In the genomic region with DNA sequence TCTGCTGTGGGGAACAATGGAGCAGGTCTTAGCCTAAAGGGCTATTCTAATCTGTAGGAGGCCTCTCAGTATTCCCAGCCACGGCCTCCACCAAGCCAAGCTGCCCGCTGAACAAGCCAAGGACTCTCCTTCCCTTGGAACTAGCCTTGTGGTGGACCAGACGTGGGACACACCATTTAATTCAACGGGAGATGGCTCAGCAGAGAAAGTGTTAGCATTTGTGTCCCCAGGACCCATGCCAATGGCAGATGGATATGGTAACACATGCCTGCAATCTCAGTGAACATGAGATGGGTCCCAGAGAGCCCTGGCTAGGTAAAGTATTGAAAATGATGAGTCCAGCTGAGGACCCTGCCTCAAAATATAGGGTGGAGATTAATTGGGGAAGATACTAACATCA, we compare ENCODE assay signal across 10 mouse cellular contexts.
"Had no signal": no experiment of that assay in that cellular context is flagged by ENCODE, and none has a peak within 500 bp of the region (broad histone marks: within the 10 kb centered on the region; RNA-seq: fewer than 3 reads in every experiment).

No protein-coding gene starts in this region.

- H3K4me3 ChIP-seq: limb, embryonic 10.5 days; liver, embryonic 15.5 days; midbrain, embryonic 10.5 days; neural tube, embryonic 13.5 days had no signal

- DNase-seq: kidney, adult 9 months; kidney, postnatal 36 days; lung, adult 2 months; lung, postnatal 4 days had no signal

- H3K27me3 ChIP-seq: liver, embryonic 15.5 days; neural tube, embryonic 13.5 days had no signal

- H3K36me3 ChIP-seq: limb, embryonic 10.5 days; liver, embryonic 15.5 days; midbrain, embryonic 10.5 days; neural tube, embryonic 13.5 days had no signal

- H3K9me3 ChIP-seq: limb, embryonic 10.5 days; liver, embryonic 15.5 days; midbrain, embryonic 10.5 days; neural tube, embryonic 13.5 days had no signal

- H3K4me1 ChIP-seq: liver, embryonic 15.5 days; midbrain, embryonic 10.5 days had no signal

- H3K9ac ChIP-seq: liver, embryonic 15.5 days; neural tube, embryonic 13.5 days had no signal

- H3K27ac ChIP-seq: kidney, postnatal 0 days; limb, embryonic 10.5 days; liver, embryonic 15.5 days; midbrain, embryonic 10.5 days; neural tube, embryonic 13.5 days; stomach, postnatal 0 days had no signal
